Mouse (Mus musculus): ENCODE results near the gene Aak1.

GRCm38 (mm10) chr6:86800467-86800866, 48.9 kb upstream of the Aak1 start:
- TF ChIP-seq POLR2A (IDR thresholded peaks at IDR 0.05; ENCODE audit: insufficient read length, low read depth) (no peak), MAX (IDR thresholded peaks at IDR 0.05; ENCODE audit: low read depth) (no peak), E2F4 (IDR thresholded peaks at IDR 0.05; ENCODE audit: insufficient read depth) (no peak), CEBPB (IDR thresholded peaks at IDR 0.05; ENCODE audit: insufficient read depth, poor library complexity, severe bottlenecking) (no peak), USF1 (IDR thresholded peaks at IDR 0.05; ENCODE audit: low read depth) (no peak), TCF12 (IDR thresholded peaks at IDR 0.05; ENCODE audit: insufficient read depth, poor library complexity, severe bottlenecking) (no peak), POLR2AphosphoS2 (IDR thresholded peaks at IDR 0.05; ENCODE audit: insufficient read length, low read depth) (no peak), TCF3 (IDR thresholded peaks at IDR 0.05; ENCODE audit: insufficient read length, low read depth) (no peak), MYOG (IDR thresholded peaks at IDR 0.05; ENCODE audit: control insufficient read depth in 1 of 3, insufficient read depth in 1 of 3, insufficient read length in 2 of 3, low read depth in 2 of 3) (no peak)
